Mouse (Mus musculus) brain, embryonic 14.5 days (tissue): ENCODE results near the gene Ints6. TPM values are rescaled to one million over a fixed set of nuclear protein-coding genes. Genes with fewer than 3 reads are reported as not detected.

Experiments
- DNase-seq: peaks from one replicate; pipeline ENCODE4 v3.0.0-alpha.2; 2011; ENCODE audit warnings: low read depth
- CTCF ChIP-seq: fragments of 200-500 bp; IDR thresholded peaks from 2 replicates; pipeline ENCODE4 v1.5.1; 2012; ENCODE audit warnings: inconsistent platforms, mild to moderate bottlenecking, moderate library complexity, borderline replicate concordance; ENCODE audit not compliant: insufficient read depth, insufficient read length; ENCODE audit errors: extremely low read depth
- POLR2A ChIP-seq: fragments of 200-500 bp; IDR thresholded peaks from 2 replicates; pipeline ENCODE4 v1.6.1; 2012; ENCODE audit warnings: mild to moderate bottlenecking, inconsistent platforms, borderline replicate concordance; ENCODE audit not compliant: poor library complexity, insufficient read depth, insufficient read length, severe bottlenecking; ENCODE audit errors: extremely low read depth
- polyA plus RNA-seq: library from polyadenylated mRNA; depleted of rRNA; stranded (reverse); fragments of >200 nt; gene quantifications from 2 replicates; pipeline ENCODE4 v1.2.3, GENCODE M21; 2012; rRNA removed

Gene Ints6
- polyA plus RNA-seq, 1 experiment, result 17.4 TPM

GRCm38 (mm10) chr14:62639111-62639510 lies 121.9 kb downstream of the Ints6 start:
- no peak for DNase-seq
- no peak for TF ChIP-seq POLR2A
- TF ChIP-seq CTCF, result peak; percentile 1; the same call in 1 of the 2 replicates

GRCm38 (mm10) chr14:62638345-62638702 lies 122.6 kb downstream of the Ints6 start:
- TF ChIP-seq CTCF, result no peak
- TF ChIP-seq POLR2A, result no peak
- DNase-seq, result no peak

GRCm38 (mm10) chr14:62637436-62638344 lies 123.3 kb downstream of the Ints6 start:
- TF ChIP-seq CTCF (no peak), POLR2A (no peak)
- DNase-seq, result peak; percentile 81

- TF ChIP-seq CTCF (no peak), POLR2A (no peak)
- no peak for DNase-seq
These were observed 133.0 kb downstream of the Ints6 start for GRCm38 (mm10) chr14:62627951-62628350.

Other genes starting within 250 kb of the Ints6 start
- gene Fam124a, start 205.4 kb downstream of the Ints6 start, polyA plus RNA-seq, result 29.2 and 40.4 TPM in 2 replicates
- gene Gm4131, start 194.2 kb downstream of the Ints6 start, polyA plus RNA-seq, result not detected in 2 replicates
- 0.11 TPM in 1 of 2 replicates, not detected in the other for gene Serpine3, start 97.5 kb downstream of the Ints6 start, polyA plus RNA-seq
- gene Wdfy2, start 76.5 kb upstream of the Ints6 start, polyA plus RNA-seq, result 11.4 and 15.4 TPM in 2 replicates
- not detected in 2 replicates for gene Defb48, start 223.3 kb upstream of the Ints6 start, polyA plus RNA-seq
- not detected in 2 replicates for gene Defb47, start 236.9 kb upstream of the Ints6 start, polyA plus RNA-seq